Mouse (Mus musculus) hindbrain, embryonic 14.5 days (tissue): Measurements from ENCODE around the gene Fam71f1. TPM values are rescaled to one million over a fixed set of nuclear protein-coding genes. Genes with fewer than 3 reads are reported as not detected.

Experiments
- ATAC-seq: fragments of 200-750 bp; cut with Nextera tagmentation; 2 replicates; pipeline ENCODE4 v1.8.0; 2017; ENCODE audit warnings: moderate number of reproducible peaks, mild to moderate bottlenecking, moderate TSS enrichment, moderate library complexity; ENCODE audit not compliant: low FRiP score
- DNase-seq: peaks from one replicate; pipeline ENCODE4 v3.0.0-alpha.2; 2015; ENCODE audit warnings: low spot score
- H3K27ac ChIP-seq: fragments of 300-500 bp; sonication (generic); 2 replicates; pipeline ENCODE4 v1.5.1; 2014; ENCODE audit warnings: mild to moderate bottlenecking, moderate library complexity
- H3K27me3 ChIP-seq: fragments of 300-500 bp; sonication (generic); 2 replicates; pipeline ENCODE4 v1.6.1; 2014; ENCODE audit warnings: mild to moderate bottlenecking, low read length, mixed read lengths; ENCODE audit not compliant: control insufficient read depth, insufficient read depth
- H3K36me3 ChIP-seq: fragments of 300-500 bp; sonication (generic); replicated peaks from 2 replicates; pipeline ENCODE4 v1.6.1; 2014; ENCODE audit not compliant: control insufficient read depth, insufficient read depth
- H3K4me1 ChIP-seq: fragments of 300-500 bp; sonication (generic); replicated peaks from 2 replicates; pipeline ENCODE4 v1.6.1; 2014; ENCODE audit warnings: antibody characterized with exemption, low read length, mixed read lengths; ENCODE audit not compliant: control insufficient read depth, insufficient read depth
- H3K4me2 ChIP-seq: fragments of 300-500 bp; sonication (generic); replicated peaks from 2 replicates; pipeline ENCODE4 v1.6.1; 2014; ENCODE audit warnings: mild to moderate bottlenecking, moderate library complexity
- H3K4me3 ChIP-seq: fragments of 300-500 bp; sonication (generic); replicated peaks from 2 replicates; pipeline ENCODE4 v1.5.1; 2014; ENCODE audit warnings: mild to moderate bottlenecking, low read length
- H3K9ac ChIP-seq: fragments of 300-500 bp; sonication (generic); 2 replicates; pipeline ENCODE4 v1.6.1; 2014
- H3K9me3 ChIP-seq: fragments of 300-500 bp; sonication (generic); 2 replicates; pipeline ENCODE4 v1.6.1; 2016; ENCODE audit warnings: low read length; ENCODE audit not compliant: control insufficient read depth
- WGBS: fragments of 180-500 bp; shearing (Covaris S2); extraction: QIAGEN DNeasy Blood & Tissue Kit; methylation state at CpG from one replicate; pipeline ENCODE4 v1.1.7; 2014; 5-methylcytosine and 5-hydroxymethylcytosine counted together
- polyA plus RNA-seq: library from polyadenylated mRNA; unstranded; fragments of >200 nt; fragmentation: Nextera tagmentation; extraction: Ambion mirVana; gene quantifications from 2 replicates; pipeline ENCODE4 v1.2.1, GENCODE M21; 2014

The Fam71f1 gene
- polyA plus RNA-seq, 1 experiment from 2014 or later, result not detected

DNA sequence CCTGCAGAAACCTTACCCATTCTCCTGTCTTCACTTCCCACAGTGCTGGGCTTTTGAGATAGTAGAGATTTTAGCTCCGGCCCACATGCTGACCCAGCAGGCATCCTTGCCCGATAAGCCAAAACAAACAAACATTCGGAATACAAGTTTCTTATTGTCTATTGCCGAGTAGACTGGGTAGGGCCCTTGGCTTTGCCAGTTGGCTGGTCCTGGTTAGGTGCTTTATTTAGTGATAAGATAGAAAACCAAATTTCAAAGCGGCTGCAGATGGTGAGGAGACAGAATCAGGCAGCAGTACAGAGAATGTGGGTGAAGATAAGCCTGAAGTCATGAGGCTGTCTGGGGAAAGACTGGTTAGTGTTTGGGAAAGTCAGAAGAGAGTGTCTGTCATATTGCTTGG, 33.9 kb downstream of the Fam71f1 start:
- ATAC-seq (no peak), DNase-seq (no peak)
- Histone ChIP-seq H3K4me1 (peaks cover 9% of the 10 kb centered on the region), H3K9me3 (no peaks in the 10 kb centered on the region), H3K27me3 (no peaks in the 10 kb centered on the region), H3K9ac (no peak overlapping the region), H3K4me2 (no peak overlapping the region), H3K27ac (no peak overlapping the region), H3K36me3 (peaks cover 17% of the 10 kb centered on the region), H3K4me3 (no peak overlapping the region)
- 47% methylated on average over 5 of the region's 5 CpGs for WGBS

DNA sequence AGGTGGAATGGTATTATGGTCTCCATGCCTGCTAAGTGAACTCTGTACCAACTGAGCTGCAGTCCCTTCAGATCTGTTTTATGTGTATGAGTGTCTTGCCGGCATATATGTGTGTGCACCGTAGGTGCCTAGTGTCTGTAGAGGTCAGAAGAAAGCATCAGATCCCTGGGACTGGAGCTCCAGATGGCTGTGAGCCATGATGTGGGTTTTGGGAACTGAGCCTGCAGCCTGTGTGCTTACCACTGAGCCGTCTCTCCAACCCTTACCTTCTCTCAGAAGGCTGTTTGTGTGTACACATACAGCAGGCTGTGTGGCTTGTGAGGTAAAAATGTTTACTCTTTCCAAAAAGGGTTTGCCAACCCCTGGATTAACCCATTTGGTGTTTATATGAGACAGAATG, 40.4 kb downstream of the Fam71f1 start:
- no peak overlapping the region for H3K4me3 ChIP-seq
- H3K4me2 ChIP-seq, result no peak overlapping the region
- ATAC-seq, result no peak
- H3K36me3 ChIP-seq, result peaks cover 45% of the 10 kb centered on the region
- WGBS, result 97% methylated on average over 3 of the region's 3 CpGs
- no peaks in the 10 kb centered on the region for H3K4me1 ChIP-seq
- no peak for DNase-seq
- no peak overlapping the region for H3K27ac ChIP-seq
- no peaks in the 10 kb centered on the region for H3K27me3 ChIP-seq
- no peaks in the 10 kb centered on the region for H3K9me3 ChIP-seq
- H3K9ac ChIP-seq, result no peak overlapping the region

DNA sequence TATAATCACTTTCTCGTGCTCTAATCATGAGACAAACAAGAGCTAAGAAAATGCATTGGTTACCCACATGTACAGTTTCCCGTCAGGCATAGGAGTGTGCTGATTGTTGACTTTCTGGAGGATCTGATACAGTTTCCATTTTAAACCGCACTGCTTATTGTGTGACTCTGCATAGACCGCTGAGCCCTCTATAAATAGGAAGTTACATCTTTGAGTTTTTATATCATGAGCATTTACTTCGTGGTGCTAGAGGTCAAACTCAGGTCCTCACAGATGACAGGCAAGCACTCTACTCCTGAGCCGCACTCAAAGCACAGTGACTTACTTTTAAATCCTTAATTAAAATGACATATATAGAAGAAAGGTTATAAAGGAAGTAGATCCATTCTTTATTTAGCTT, 41.3 kb downstream of the Fam71f1 start:
- WGBS, result 88% methylated on average over 6 of the region's 6 CpGs

DNA sequence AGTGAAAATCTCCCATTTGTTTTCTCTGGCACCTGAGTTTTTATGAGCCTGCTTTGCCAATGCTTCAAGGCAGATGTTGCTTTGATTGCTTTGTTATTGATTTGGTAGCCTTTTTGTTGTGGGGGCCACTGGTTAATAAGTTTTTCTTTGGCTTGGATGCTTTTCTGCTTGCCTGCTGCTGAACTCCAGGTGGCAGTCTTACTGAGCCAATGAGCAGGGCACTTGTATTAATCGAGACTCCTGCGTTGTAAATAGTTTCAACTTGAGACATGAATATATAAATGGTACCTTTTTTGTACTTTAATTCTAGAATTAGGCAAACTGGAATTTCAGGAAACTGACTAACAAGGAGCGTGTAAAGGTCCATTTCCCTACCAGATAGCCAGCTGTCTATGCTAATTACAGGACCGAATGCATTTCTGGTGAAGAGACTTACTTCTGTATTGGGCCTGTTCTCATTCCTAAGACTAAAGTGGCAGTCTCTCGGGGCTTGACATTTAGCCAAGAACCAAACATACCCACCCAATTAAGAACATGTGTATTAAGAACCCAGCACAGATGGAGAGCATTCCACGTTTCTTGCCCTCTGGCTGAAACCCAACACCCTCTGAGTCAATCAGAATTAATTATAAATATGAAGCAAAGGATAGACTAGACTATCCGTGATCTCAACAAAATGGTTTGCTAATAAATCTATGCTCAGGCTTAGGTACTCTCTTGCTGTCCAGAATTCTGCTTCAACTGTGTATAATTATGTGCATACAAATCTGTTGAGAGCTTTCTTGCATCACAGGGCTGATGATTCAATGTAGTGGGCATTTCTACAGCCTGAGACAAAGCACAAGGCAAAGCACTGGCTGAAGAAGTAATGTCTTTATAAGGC, 43.5 kb downstream of the Fam71f1 start:
- no peak for ATAC-seq
- no peak overlapping the region for H3K9ac ChIP-seq
- WGBS, result 58% methylated on average over 7 of the region's 7 CpGs

More for the DNA sequence above, 41.3 kb downstream of the Fam71f1 start:
- DNase-seq, result no peak
- H3K27ac ChIP-seq, result no peak overlapping the region
- no peaks in the 10 kb centered on the region for H3K9me3 ChIP-seq
- H3K4me2 ChIP-seq, result no peak overlapping the region
- H3K4me3 ChIP-seq, result no peak overlapping the region
- peaks cover 45% of the 10 kb centered on the region for H3K36me3 ChIP-seq
- H3K9ac ChIP-seq, result no peak overlapping the region
- no peaks in the 10 kb centered on the region for H3K4me1 ChIP-seq
- no peak for ATAC-seq
- no peaks in the 10 kb centered on the region for H3K27me3 ChIP-seq

DNA sequence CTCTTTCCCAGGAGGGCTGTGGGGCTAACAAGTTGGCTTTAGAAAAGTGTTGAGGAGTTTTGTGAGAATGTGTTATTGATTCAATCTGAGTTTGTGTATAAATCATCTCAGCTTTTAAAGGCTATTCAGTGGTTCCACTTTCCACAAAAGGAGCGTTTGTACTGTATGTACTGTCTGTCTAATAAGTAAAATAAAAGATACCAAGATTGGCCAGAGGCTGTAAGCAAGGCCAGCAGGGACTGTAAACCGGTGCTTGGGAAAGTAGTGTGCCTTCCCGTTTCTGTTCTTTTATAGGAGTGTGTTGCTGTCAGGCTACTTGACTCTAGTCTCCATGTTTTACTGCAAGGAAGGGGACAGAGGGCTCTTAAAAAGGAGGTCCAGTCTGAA, 44.2 kb downstream of the Fam71f1 start:
- no peak overlapping the region for H3K27ac ChIP-seq
- WGBS, result 90% methylated on average over 3 of the region's 3 CpGs
- H3K9me3 ChIP-seq, result no peaks in the 10 kb centered on the region
- DNase-seq, result no peak
- H3K4me2 ChIP-seq, result no peak overlapping the region
- H3K9ac ChIP-seq, result no peak overlapping the region
- no peaks in the 10 kb centered on the region for H3K4me1 ChIP-seq
- no peak for ATAC-seq
- H3K27me3 ChIP-seq, result no peaks in the 10 kb centered on the region
- no peak overlapping the region for H3K4me3 ChIP-seq
- H3K36me3 ChIP-seq, result peaks cover 46% of the 10 kb centered on the region

More for the DNA sequence above, 43.5 kb downstream of the Fam71f1 start:
- Histone ChIP-seq H3K36me3 (peaks cover 47% of the 10 kb centered on the region), H3K4me1 (no peaks in the 10 kb centered on the region), H3K27ac (no peak overlapping the region), H3K27me3 (no peaks in the 10 kb centered on the region), H3K4me2 (no peak overlapping the region), H3K4me3 (no peak overlapping the region), H3K9me3 (no peaks in the 10 kb centered on the region)
- no peak for DNase-seq

DNA sequence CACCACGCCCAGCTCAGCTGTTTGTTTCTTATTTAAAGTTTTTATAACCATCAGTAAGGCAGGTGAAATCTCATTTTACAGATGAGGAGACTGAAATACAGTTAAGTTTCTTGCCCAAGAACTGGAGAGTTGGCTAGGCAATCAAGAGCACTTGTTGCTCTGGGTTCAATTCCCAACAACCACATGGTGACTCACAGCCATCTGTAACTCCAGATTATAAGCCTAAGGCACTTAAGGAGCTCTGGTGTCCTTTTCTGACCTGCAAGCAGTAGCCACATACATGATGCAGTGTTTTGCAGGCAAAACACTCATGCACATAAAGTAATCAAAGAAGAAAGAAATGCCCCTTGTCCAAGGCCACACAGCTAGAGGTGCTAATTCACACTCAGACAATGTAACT, 46.3 kb downstream of the Fam71f1 start:
- Histone ChIP-seq H3K4me2 (no peak overlapping the region), H3K27me3 (no peaks in the 10 kb centered on the region), H3K9me3 (no peaks in the 10 kb centered on the region), H3K4me3 (no peak overlapping the region), H3K4me1 (no peaks in the 10 kb centered on the region), H3K9ac (no peak overlapping the region), H3K27ac (no peak overlapping the region), H3K36me3 (peaks cover 43% of the 10 kb centered on the region)
- WGBS, result 93% methylated on average over 1 of the region's 1 CpGs
- ATAC-seq (no peak), DNase-seq (no peak)

DNA sequence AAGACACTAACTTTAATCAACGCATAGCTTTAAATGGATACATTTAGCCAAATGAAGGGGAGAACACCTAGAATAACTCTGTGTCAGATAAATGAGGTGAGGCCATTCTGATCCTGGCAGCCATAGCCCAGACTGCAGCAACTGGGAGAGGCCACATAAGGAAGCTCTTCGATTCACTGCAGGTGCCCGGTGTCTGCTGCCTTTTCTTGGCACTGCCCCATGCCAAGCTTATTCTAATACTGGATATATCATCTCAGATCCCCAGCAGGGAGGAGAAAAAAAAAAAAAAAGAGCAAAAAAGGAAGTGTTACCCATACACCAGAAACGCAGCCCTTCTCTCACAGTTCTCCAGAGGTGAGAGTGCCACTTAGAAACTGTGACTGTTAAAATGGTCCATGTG, 58.4 kb downstream of the Fam71f1 start:
- ATAC-seq (no peak), DNase-seq (no peak)
- Histone ChIP-seq H3K4me3 (no peak overlapping the region), H3K36me3 (peaks cover 58% of the 10 kb centered on the region), H3K27ac (no peak overlapping the region), H3K9me3 (no peaks in the 10 kb centered on the region), H3K4me1 (no peaks in the 10 kb centered on the region), H3K27me3 (no peaks in the 10 kb centered on the region), H3K9ac (no peak overlapping the region), H3K4me2 (no peak overlapping the region)
- 98% methylated on average over 4 of the region's 4 CpGs for WGBS

DNA sequence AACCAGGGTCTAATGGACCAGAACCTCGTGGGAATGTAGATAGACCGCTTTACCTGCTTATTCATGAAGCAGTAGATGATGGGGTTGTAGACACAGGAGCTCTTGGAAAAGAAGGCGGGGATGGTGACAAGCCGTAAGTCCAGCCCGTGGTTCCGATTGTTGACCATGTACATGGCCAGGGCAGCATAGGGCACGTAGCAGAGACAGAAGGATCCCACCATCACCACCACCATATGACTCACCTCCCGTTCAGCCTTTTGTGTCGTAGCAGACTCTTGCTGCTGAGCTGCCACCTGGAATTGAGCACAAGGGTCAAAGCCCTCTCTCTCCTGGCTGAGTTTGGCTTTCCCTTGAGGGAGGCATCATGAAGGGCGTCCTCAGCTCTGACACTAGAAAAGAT, 59.7 kb downstream of the Fam71f1 start:
- no peak overlapping the region for H3K9ac ChIP-seq
- no peak for ATAC-seq
- H3K36me3 ChIP-seq, result peaks cover 45% of the 10 kb centered on the region

DNA sequence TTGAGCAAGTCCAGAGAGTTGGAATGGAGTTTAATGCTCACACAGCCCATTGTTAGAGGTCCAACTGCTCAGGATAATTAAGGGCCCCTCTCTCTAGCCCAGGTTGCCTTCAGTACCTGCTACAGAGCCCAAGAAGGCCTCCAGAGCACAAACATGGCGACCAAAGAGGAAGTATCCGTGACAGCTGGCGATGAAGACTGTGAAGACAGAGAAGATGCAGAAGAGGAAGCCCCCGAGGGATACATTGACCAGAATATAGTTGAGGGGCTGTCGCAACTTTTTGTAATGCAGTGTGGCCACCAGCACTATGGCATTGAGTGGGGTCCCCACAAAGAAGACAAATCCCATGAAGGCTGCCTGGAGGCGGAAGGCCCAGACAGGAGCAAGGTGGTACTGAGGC, 61.0 kb downstream of the Fam71f1 start:
- WGBS, result 90% methylated on average over 6 of the region's 6 CpGs
- no peak for ATAC-seq
- peaks cover 32% of the 10 kb centered on the region for H3K36me3 ChIP-seq
- no peaks in the 10 kb centered on the region for H3K4me1 ChIP-seq
- no peak overlapping the region for H3K4me2 ChIP-seq
- no peaks in the 10 kb centered on the region for H3K9me3 ChIP-seq
- no peak for DNase-seq
- H3K27ac ChIP-seq, result no peak overlapping the region
- no peaks in the 10 kb centered on the region for H3K27me3 ChIP-seq
- H3K4me3 ChIP-seq, result no peak overlapping the region
- no peak overlapping the region for H3K9ac ChIP-seq

More for the DNA sequence above, 59.7 kb downstream of the Fam71f1 start:
- H3K27ac ChIP-seq, result no peak overlapping the region
- no peak for DNase-seq
- no peaks in the 10 kb centered on the region for H3K9me3 ChIP-seq
- no peaks in the 10 kb centered on the region for H3K27me3 ChIP-seq
- WGBS, result 99% methylated on average over 10 of the region's 10 CpGs
- no peak overlapping the region for H3K4me2 ChIP-seq
- H3K4me1 ChIP-seq, result no peaks in the 10 kb centered on the region
- no peak overlapping the region for H3K4me3 ChIP-seq
